Mouse (Mus musculus) c-Kit-positive CD71-positive TER-119-positive erythroid progenitor cells, embryonic 14.5 days (primary cell): ENCODE data around the gene Xirp1.

Experiments used
- DNase-seq: peaks from one replicate; pipeline ENCODE4 v3.0.0-alpha.2; 2013; ENCODE audit warnings: low spot score

Gene Xirp1

DNA sequence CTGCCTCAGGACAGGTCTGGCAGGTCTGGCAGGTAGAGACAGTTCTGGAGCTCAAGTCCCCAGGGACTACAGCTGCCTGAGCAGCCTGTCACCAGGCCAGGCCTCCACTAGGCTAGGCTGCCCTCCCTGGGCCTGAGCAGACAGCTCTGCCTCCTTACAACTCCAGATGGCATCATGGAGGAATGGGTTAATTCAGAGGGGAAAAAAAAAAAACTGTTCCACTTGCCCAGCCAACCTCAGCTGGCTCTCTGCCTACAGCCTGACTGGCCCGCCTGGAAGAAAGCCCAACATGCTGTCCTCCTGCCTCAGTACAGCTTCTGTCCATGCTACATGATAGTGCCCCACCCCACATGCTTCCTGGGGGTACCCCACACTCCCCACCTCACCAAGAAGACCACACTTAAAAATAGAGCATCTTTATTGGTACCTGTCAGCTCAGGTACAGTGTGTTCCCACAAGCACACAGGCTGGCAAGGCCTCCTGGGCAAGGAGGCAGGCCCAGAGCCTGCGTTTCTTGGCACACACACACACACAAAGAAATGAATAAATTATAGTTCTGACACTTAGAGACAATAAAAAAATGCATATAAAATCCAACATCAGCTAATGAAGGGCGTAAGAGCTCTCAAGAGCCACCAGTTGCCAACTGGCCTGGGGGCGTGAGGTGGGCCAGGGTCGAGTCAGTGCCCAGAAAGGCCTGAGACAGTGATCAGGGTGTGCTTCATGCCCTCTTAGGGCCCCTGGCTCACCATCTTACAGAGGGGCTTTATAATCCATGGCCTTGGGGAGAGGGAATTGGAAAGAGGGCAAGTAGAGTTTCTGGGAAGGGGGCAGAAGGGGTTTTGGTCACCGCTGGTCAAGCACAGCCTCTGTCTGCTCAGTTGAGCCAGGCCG, 52.4 kb downstream of the Xirp1 start:
- no peak for DNase-seq

DNA sequence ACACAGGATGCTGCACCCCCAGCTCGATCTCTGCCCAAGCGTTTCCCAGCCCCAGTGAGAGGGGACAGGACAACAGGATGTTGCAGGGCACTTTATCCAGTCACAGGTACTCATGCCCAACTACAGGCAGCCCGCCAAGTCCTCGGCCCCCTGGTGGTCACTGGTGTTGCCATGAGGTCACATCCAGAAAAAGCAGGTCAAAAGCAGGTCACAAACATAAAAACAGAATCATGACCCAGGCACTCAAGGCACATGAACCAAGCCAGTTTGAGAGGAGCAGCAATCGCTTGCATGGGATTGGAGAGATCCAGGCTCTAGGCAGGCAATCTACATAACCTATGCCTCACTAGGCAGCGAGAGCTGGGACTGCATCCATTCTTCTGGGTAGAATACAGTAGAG, 53.2 kb downstream of the Xirp1 start:
- DNase-seq = no peak

DNA sequence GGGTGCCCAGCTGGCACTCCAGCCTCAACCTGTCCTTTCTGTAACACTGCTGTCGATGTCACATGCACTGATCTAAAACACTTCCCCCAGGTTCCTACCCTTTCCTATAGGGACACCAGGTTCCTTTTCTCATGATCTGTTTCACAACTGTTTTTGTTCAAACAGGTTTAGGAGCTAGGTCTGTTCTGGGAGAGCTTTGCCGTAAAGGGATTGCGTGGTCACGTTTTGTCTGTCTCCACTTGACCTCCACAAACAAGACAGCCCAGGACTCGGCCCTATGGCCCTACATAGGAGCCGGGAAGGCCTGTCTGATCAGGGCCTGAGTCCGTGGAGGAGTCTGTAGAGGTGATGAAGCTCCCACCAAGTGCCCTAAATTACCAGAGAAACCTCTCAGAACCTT, 53.6 kb downstream of the Xirp1 start:
- no peak for DNase-seq

DNA sequence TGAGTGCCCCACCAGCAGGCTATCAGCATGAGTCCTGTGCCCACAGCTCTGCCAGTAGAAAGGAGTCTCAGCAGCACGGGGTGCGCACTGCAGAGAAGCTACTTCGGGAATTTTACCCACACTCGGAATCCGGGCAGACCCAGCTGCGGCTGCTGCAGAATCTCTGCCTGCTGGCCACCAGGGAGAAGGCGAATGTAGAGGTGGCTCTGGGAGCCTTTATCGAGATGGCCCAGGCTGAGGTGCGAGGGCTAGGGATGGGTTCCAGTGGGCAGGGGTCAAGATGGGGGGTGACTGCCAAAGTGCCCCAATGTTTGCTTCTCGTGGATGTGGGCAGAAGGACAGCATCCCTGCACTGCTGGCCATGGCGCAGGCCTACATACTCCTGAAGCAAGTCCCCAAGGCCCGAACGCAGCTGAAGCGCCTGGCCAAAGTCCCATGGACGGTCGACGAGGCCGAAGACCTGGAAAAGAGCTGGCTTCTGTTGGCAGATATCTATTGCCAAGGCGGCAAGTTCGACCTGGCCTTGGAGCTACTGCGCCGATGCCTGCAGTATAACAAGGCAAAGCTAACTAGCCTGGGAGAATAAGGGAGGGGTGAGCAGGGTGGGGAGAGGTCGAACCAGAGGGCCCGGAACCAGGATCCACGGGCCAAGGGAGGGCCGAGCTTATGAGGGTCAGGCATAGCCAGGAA, 57.0 kb downstream of the Xirp1 start:
- no peak for DNase-seq

DNA sequence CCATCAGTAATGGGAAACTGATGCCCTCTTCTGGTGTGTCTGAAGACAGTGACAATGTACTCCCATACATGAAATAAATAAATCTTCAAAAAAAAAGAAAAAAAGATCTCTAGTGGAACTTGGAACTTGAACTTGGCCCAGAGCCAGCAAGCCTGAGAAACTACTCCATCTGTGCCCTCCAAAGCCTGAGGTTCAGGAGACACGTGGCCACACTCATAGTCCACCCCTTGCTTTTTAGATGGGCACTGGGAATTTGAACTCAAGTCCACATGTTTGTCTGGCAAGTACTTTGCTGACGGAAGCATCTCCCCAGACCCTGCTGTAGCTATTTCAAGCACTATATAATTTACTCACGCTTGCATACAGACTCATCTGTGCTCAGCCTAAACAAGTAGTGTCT, 58.2 kb downstream of the Xirp1 start:
- no peak for DNase-seq

DNA sequence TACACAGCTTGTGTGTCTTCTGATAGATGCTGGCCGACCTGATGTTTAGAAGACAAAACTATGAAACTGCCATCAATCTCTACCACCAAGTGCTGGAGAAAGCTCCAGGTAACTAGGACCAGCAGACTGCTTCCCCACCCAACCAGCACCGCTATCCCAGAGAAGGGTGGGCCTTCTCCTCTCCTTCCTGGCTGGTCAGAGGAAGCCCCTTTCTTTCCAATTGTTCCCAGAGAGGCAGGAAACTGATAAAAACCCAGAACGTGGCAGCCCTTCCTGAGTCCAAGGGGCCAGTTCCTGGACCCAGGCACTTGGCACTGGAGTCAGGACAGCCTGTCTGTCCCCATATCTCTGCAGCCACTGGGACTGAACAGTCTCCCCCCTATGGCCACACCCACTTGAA, 59.2 kb downstream of the Xirp1 start:
- DNase-seq = no peak
